Mouse (Mus musculus): ENCODE data around the gene Auh. TPM values are rescaled to one million over a fixed set of nuclear protein-coding genes. Genes with fewer than 3 reads are reported as not detected.

Auh gene
- 5.9 and 14.9 TPM in 2 replicates for polyA plus RNA-seq (2012; rRNA removed)

- Histone ChIP-seq H3K27ac (ENCODE audit: insufficient read depth, low read depth, low read length) (peak within 1 kb of the TSS; percentile 32), H3K36me3 (ENCODE audit: control insufficient read depth, insufficient read depth, low read length) (no peaks in the 10 kb centered on the region), H3K4me1 (ENCODE audit: control insufficient read depth, insufficient read depth, insufficient read length, low read length) (no peaks in the 10 kb centered on the region; the same call in 1 of the 2 replicates), H3K27me3 (ENCODE audit: control insufficient read depth, insufficient read depth, low read length) (no peaks in the 10 kb centered on the region), H3K4me3 (ENCODE audit: low read depth, low read length) (peak within 1 kb of the TSS; percentile 84)
- TF ChIP-seq POLR2A (IDR thresholded peaks at IDR 0.05; ENCODE audit: low read depth, low read length) (peak; percentile 69), CTCF (IDR thresholded peaks at IDR 0.05; ENCODE audit: extremely low read depth, insufficient read length, insufficient replicate concordance, low read depth, low read length) (0 out of 2 replicates have a peak, but pooled peaks have one; percentile 19)
- WGBS: under 1% methylated on average over 63 of the region's 63 CpGs
Measured at GRCm38 (mm10) chr13:52929209-52930171, at the start of gene Auh. Gene Auh, minus strand, starts transcription at chr13:52929681.

GRCm38 (mm10) chr13:52978321-52978981 is 49.0 kb upstream of the Auh start:
- H3K27me3 ChIP-seq (ENCODE audit: control insufficient read depth, insufficient read depth, low read length): no peaks in the 10 kb centered on the region
- no peak overlapping the region for H3K27ac ChIP-seq (ENCODE audit: insufficient read depth, low read depth, low read length)
- TF ChIP-seq POLR2A (IDR thresholded peaks at IDR 0.05; ENCODE audit: low read depth, low read length) (no peak), CTCF (IDR thresholded peaks at IDR 0.05; ENCODE audit: extremely low read depth, insufficient read length, insufficient replicate concordance, low read depth, low read length) (no peak)
- H3K4me1 ChIP-seq (ENCODE audit: control insufficient read depth, insufficient read depth, insufficient read length, low read length): peaks cover 24% of the 10 kb centered on the region
- no peaks in the 10 kb centered on the region for H3K36me3 ChIP-seq (ENCODE audit: control insufficient read depth, insufficient read depth, low read length)
- 2% methylated on average over 64 of the region's 64 CpGs for WGBS
- peak overlapping the region; percentile 65 for H3K4me3 ChIP-seq (ENCODE audit: low read depth, low read length)

- 54% methylated on average over 4 of the region's 4 CpGs for WGBS
- TF ChIP-seq CTCF (IDR thresholded peaks at IDR 0.05; ENCODE audit: extremely low read depth, insufficient read length, insufficient replicate concordance, low read depth, low read length): no peak
- no peak for TF ChIP-seq POLR2A (IDR thresholded peaks at IDR 0.05; ENCODE audit: low read depth, low read length)
- H3K36me3 ChIP-seq (ENCODE audit: control insufficient read depth, insufficient read depth, low read length): no peaks in the 10 kb centered on the region
- no peaks in the 10 kb centered on the region for H3K27me3 ChIP-seq (ENCODE audit: control insufficient read depth, insufficient read depth, low read length)
- peaks cover 27% of the 10 kb centered on the region for H3K4me1 ChIP-seq (ENCODE audit: control insufficient read depth, insufficient read depth, insufficient read length, low read length)
- H3K27ac ChIP-seq (ENCODE audit: insufficient read depth, low read depth, low read length): no peak overlapping the region
- H3K4me3 ChIP-seq (ENCODE audit: low read depth, low read length): no peak overlapping the region
Measured at GRCm38 (mm10) chr13:52977757-52978156, 48.3 kb upstream of the Auh start.

GRCm38 (mm10) chr13:52977221-52977609 is 47.7 kb upstream of the Auh start:
- H3K27ac ChIP-seq (ENCODE audit: insufficient read depth, low read depth, low read length): 0 out of 2 replicates have a peak overlapping the region, but pooled peaks have one; percentile 35
- no peak overlapping the region for H3K4me3 ChIP-seq (ENCODE audit: low read depth, low read length)
- 88% methylated on average over 9 of the region's 9 CpGs for WGBS
- H3K36me3 ChIP-seq (ENCODE audit: control insufficient read depth, insufficient read depth, low read length): no peaks in the 10 kb centered on the region
- TF ChIP-seq POLR2A (IDR thresholded peaks at IDR 0.05; ENCODE audit: low read depth, low read length): no peak
- TF ChIP-seq CTCF (IDR thresholded peaks at IDR 0.05; ENCODE audit: extremely low read depth, insufficient read length, insufficient replicate concordance, low read depth, low read length): no peak
- peaks cover 28% of the 10 kb centered on the region for H3K4me1 ChIP-seq (ENCODE audit: control insufficient read depth, insufficient read depth, insufficient read length, low read length)
- no peaks in the 10 kb centered on the region for H3K27me3 ChIP-seq (ENCODE audit: control insufficient read depth, insufficient read depth, low read length)

GRCm38 (mm10) chr13:52976510-52977220 is 47.2 kb upstream of the Auh start:
- no peaks in the 10 kb centered on the region for H3K36me3 ChIP-seq (ENCODE audit: control insufficient read depth, insufficient read depth, low read length)
- H3K4me3 ChIP-seq (ENCODE audit: low read depth, low read length): peak overlapping the region; percentile 13; the same call in 1 of the 2 replicates
- peak overlapping the region; percentile 35 for H3K27ac ChIP-seq (ENCODE audit: insufficient read depth, low read depth, low read length)
- TF ChIP-seq POLR2A (IDR thresholded peaks at IDR 0.05; ENCODE audit: low read depth, low read length) (no peak), CTCF (IDR thresholded peaks at IDR 0.05; ENCODE audit: extremely low read depth, insufficient read length, insufficient replicate concordance, low read depth, low read length) (no peak)
- no peaks in the 10 kb centered on the region for H3K27me3 ChIP-seq (ENCODE audit: control insufficient read depth, insufficient read depth, low read length)
- WGBS: 12% methylated on average over 16 of the region's 16 CpGs
- H3K4me1 ChIP-seq (ENCODE audit: control insufficient read depth, insufficient read depth, insufficient read length, low read length): peaks cover 28% of the 10 kb centered on the region

GRCm38 (mm10) chr13:52976130-52976509 is 46.6 kb upstream of the Auh start:
- WGBS: 14% methylated on average over 8 of the region's 8 CpGs
- Histone ChIP-seq H3K27ac (ENCODE audit: insufficient read depth, low read depth, low read length) (peak overlapping the region; percentile 35; the same call in 1 of the 2 replicates), H3K4me3 (ENCODE audit: low read depth, low read length) (no peak overlapping the region), H3K27me3 (ENCODE audit: control insufficient read depth, insufficient read depth, low read length) (no peaks in the 10 kb centered on the region), H3K4me1 (ENCODE audit: control insufficient read depth, insufficient read depth, insufficient read length, low read length) (peaks cover 28% of the 10 kb centered on the region), H3K36me3 (ENCODE audit: control insufficient read depth, insufficient read depth, low read length) (no peaks in the 10 kb centered on the region)
- no peak for TF ChIP-seq CTCF (IDR thresholded peaks at IDR 0.05; ENCODE audit: extremely low read depth, insufficient read length, insufficient replicate concordance, low read depth, low read length)
- no peak for TF ChIP-seq POLR2A (IDR thresholded peaks at IDR 0.05; ENCODE audit: low read depth, low read length)

Data from small intestine, adult 2 months (tissue).